Mouse (Mus musculus): ENCODE results near the gene Ppig.

GRCm38 (mm10) chr2:69713626-69714014 is 8.7 kb upstream of the Ppig start:
- TF ChIP-seq GATA1 (IDR thresholded peaks at IDR 0.05; ENCODE audit: borderline replicate concordance, low read length) (no peak), POLR2AphosphoS5 (IDR thresholded peaks at IDR 0.05; ENCODE audit: insufficient replicate concordance, low read depth, low read length) (no peak), CTCF (IDR thresholded peaks at IDR 0.05; ENCODE audit: low read depth, low read length) (no peak), TAL1 (conservative IDR thresholded peaks at IDR 0.05; ENCODE audit: low read depth, low read length) (no peak), GATA2 (IDR thresholded peaks at IDR 0.05; ENCODE audit: borderline replicate concordance, low read depth, low read length) (no peak)
